Mouse (Mus musculus) thymus, postnatal 10 days (tissue): Measurements from ENCODE around the gene Tmem138.

ENCODE experiments used
- DNase-seq, 2 experiments: peaks; one replicate each; pipeline ENCODE4 v3.0.0; 2021; ENCODE audit warnings: low spot score in 2 of 2

Tmem138 gene

DNA sequence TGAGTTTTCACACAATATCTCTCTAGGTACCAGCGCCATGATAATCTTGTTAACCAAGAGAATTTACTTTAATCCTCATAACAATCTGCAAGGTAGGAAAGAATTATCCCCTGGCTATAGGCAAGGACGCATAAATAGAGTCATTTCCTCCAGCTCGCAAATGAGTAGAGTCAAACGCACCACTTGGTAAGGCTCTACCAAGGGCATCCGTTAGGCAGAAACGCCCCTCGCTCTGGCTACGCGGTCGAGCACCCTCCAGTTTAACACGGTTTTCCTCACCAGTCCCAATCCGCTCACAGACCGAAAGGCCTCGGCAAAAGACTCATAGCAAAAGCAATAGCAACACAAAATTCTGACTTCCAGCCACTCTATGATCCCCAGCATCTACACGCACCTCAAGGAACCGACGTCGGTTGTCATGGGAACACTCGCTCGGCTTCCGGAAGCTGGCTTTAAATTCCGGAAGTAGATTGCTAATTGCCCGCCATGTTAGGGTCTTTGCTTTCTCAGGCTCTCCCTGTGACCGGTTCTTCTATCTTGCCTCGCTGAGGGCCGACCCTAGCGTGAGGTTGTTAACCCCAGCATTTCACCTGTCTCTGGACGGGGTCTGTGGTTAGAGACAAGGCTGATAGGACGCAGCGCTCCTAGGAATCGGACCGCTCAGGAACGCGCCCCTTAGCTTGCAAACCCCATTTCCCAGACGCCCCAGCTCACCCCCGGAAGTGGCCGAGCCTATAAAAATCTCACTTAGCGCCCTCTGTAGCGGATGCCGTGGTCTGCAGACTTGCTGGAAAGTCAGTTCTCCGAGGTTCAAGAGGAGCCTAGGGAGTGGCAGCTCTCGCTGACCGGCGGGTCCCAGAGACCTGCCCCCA, at the start of gene Tmem138, which contains the start of gene Cyb561a3:
Gene Tmem138 (minus strand): TSS at position 673 of the 872 bp plus-strand sequence.
Gene Cyb561a3 (plus strand): TSS at position 483 of the 872 bp plus-strand sequence.
- peak; percentile 88 to 92 for DNase-seq

GRCm38 (mm10) chr19:10608573-10609240, 31.5 kb upstream of the Tmem138 start:
- DNase-seq: no peak

DNA sequence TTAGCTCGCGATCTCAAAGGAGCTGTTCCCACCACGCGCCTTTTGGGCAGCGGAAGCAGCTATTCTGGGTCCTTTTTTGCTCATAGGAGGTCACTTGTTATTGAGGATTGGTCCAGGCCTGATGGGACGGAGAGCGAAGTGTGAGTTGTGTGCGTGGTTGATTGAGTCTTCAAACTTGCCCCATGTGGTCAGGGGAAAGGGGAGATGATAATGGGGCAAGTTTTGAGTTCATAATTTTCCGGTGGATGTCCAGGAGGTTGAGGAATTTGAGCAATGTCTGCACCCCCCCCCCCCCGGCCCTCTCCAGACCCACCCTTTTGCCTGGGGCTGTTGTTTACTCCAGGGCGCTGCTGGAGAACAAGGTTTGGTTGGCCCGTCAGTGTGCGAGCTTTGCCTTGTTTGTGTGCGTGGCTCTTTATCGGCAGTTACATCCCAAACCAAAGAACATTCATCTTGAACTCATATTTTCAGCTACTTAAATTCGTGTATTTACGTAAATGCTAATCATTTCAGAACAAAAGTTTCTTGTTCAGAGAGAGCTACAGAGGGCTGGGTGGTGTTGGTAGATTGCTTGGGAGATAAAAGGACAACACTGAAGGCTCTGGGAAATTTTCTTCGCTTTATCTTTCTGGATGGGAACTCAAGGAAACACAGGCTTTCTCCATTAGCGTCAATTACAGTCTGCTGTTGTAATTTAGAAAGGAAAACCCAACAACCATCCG, 28.9 kb upstream of the Tmem138 start:
- no peak for DNase-seq

- DNase-seq: peak; percentile 99
Observed at GRCm38 (mm10) chr19:10605293-10605900, 28.2 kb upstream of the Tmem138 start, which contains the start of the genes Ddb1 and Tkfc. Ddb1 (plus strand) TSS chr19:10605327. Tkfc (minus strand) TSS chr19:10605654.

- DNase-seq: no peak
Observed at GRCm38 (mm10) chr19:10604534-10604933, 27.4 kb upstream of the Tmem138 start.

- DNase-seq: no peak
Observed at GRCm38 (mm10) chr19:10603660-10604523, 26.7 kb upstream of the Tmem138 start.

DNA sequence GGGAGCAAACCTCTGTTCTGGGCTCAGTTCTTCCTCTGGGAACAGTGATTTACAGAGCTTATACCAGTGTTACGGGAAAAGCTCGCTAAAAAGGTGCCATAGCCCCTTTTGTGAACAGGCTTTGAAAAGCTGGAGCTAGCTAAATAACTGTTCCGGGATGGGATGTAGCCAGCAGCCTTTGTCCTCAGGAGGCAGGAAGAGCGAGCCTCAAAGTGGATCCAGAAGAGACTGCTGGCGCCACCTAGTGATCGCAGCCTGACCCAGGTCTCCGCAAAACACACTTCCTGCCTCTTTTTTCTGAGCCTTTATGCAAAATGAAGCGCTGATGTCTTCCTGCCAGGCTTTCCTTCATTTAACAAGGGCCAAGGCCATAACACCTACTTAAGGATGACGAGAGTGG, 25.6 kb upstream of the Tmem138 start:
- DNase-seq: peak; percentile 79 to 95

DNA sequence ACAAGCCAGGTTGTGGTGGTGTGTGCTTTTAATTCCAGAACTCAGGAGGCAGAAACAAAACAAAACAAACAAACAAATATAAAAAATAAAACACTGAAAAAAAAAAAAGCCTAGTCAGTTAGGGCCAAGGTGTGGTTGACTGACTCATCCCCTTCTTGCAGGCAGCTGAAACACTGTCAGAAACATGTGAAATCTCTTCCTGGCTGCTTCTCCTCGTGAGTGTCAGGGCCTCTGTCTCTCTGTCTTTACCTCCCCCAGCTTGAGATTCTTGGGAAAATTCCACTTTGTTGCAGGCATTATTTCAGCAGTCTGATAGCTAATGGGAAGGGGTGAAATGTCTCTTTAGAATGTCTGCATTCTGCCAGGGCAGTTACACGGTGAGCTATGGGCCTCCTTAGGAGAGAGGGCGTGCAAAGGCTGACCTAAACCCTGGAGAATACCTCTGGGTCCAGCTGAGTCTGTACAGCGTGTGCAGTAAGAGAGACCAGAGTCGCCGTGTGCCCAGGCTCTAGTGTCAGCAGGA, 25.1 kb upstream of the Tmem138 start:
- no peak for DNase-seq

GRCm38 (mm10) chr19:10599648-10600047, 22.5 kb upstream of the Tmem138 start:
- no peak for DNase-seq

DNA sequence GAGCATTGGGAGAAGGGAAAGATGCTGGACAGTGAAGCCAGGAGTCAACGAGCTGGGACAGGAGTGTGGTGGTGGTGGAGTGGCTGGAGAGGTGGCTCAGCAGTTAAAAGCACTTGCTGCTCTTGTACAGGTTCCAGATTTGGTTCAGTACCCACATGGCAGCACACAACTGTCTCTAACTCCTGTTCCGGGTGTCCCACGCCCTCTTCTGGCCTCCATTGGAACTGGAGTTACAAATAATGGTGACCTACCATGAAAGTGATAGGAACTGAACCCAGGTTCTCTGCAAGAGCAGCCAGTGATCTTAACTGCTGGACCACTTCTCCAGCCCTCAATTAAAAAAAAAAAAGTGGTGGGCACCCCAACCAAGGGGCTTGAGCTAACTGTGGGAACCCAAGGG, 21.0 kb upstream of the Tmem138 start:
- peak in 1 of 2 experiments; percentile 27 for DNase-seq

DNA sequence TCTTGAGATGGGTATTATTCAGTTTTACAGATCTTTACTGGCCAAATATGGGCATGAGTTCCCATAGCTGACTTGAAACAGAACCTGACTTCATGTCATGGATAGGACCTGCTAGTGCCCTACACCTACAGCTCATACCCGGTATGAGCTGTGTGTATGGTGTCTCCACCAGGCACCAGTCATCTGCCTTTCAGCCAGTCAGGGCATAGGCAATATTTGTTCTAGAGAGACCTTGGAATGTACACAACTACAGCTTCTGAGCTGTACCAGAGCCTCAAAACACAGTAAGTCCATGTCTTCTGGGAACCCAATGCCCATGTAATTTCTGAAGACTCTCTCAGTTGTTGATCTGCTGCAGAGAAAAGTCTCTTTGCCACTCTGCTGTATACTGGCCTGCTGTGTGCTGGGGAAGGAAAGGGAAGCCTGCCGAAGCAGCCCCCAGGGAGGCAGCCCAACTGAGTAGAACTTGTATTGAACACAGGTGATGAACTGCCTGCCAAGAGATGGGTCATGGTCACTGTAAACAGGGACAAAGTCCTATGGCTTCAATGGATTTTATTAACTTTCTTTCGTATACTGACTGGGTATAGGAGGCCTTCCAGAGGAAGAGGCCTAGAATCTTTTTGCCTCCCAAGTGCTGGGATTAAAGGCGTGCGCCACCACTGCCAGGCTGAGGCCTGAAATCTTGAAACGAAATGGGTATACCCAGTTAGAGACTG, 14.7 kb upstream of the Tmem138 start:
- DNase-seq: no peak

DNA sequence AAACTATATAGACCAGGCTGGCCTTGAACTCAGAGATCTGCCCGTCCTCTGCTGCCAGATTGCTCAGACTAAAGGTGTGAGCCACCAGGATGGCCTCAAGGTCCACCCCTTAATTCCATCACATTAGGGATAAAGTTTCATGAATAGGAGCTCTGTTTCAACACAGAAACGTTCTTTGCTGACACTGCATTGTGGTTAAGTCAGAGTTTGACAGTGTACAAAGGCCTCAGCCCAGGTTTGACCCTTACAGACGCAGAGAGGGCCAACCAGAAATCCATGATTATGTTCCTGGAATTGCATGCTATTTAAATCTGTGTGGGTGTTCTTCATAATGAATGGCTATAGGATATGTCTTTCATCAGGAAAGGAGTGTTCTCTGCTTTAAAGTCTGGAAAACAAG, 13.1 kb upstream of the Tmem138 start:
- DNase-seq: no peak

DNA sequence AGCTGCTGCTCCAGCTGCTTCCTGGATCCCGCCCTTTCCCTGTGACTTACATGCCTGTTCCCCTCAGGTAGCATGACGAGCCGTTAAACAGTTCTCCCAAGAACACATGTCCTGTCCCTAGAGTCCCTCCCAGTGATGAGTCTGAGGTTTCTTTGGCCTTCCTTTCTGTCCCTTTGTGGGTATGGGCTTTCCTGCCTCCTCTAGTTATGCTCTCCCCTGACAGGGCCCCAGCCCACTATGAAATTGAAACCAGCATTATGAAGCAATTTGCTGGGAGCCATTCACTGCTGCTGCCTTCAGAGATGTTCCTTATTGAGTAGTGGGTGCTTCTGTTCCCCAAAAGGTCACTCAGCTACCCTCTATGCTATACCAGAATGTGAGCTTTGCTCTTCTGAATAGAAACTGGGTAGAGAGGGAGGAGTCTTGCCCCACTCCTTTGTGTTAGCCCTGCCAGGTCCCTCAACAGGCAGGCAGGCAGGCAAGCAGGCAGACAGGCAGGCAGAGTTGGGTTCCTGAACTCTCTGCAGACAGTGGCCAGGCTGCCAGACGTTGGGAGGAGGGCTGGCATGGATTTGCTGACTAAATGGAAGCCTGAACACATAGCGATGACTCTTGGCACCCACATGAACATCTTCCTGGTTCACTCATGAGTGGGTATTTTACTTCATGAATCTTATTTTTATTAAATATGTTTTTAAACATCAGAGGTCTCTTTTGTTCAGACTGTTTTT, 12.1 kb upstream of the Tmem138 start:
- DNase-seq: no peak

DNA sequence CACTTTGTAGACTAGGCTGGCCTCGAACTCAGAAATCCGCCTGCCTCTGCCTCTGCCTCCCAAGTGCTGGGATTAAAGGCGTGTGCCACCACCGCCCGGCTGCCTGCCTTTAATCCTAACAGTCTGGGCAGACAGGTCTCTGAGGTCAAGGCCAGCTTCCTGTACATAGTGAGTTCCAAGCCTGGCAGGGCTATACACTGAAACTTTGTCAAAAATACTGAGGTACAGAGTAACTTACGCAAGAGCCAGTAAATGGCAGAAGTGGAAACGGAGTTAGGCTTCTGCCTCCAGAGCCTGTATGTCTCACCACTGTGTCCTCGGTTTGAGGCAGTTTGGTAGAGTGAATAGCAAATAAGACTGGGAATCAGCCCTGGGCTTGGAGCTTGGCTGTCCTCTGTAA, 10.1 kb upstream of the Tmem138 start:
- DNase-seq: no peak

DNA sequence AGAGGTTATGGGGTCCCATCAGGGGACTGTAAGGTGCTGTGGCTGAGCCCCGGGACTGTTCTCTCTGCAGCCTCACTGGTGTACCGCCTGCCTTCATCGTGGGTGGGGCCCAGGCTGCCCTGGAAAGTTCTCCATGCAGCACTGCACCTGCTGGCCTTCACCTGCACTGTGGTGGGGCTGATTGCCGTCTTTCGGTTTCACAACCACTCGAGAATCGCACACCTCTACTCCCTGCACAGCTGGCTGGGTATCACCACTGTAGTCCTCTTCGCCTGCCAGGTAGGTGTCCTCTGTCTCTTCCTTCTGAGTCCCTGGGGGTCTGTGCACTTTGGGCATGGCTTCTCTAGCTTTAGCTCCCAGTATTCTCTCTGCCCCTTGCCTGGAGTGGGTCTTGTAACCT, 8.0 kb upstream of the Tmem138 start:
- DNase-seq: no peak

- no peak for DNase-seq
Observed at GRCm38 (mm10) chr19:10583550-10584146, 6.5 kb upstream of the Tmem138 start.

- no peak for DNase-seq
Observed at GRCm38 (mm10) chr19:10581984-10582383, 4.8 kb upstream of the Tmem138 start.

DNA sequence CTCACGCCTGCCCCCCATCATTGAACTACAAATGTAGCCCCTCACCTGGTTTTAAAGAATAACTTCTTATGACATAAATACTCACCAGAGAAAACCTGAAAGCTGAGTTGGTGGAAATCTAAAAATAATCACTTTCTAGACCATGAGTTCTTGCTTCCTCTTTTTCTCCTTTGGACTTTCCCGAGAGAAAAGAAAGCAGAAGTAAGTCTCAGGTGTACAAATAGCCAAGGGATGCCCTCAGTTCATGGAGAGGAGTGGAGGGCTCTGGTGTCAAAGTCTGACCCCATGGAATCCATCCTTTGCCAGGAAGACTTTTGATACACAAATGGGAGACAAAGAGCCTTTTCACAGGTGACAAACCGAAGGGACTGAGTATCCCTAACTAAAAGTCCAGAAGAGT, 3.6 kb upstream of the Tmem138 start:
- DNase-seq: no peak

DNA sequence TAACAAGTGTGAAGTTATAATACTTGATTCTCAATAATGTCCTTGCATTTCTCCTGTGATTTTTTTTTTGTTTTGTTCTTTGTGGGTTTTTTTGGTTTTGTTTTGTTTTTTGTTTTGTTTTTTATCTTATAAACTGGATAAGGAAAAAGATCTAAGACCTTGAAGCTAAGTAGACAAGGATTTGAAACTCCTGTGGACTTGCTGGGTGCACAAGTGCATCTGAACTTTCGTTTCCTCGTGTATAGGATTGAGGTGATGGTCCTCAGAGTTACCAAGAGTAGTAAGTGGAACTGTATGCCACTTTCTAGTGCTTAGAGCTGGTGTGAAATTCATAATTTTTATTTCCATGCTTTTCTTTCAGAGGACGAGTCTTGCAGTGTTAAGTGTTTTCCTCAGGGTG, 2.9 kb upstream of the Tmem138 start:
- DNase-seq: no peak
